Mouse (Mus musculus) ES-Bruce4 (cell line): Measurements from ENCODE around the gene Lhfpl1. TPM values are rescaled to one million over a fixed set of nuclear protein-coding genes. Genes with fewer than 3 reads are reported as not detected.
"Not testable (repeated sequence)": the region's sequence is repeated elsewhere in the genome, so short reads cannot be mapped to it uniquely, and the experiment has no call there.

Experiments used
- H3K27ac ChIP-seq: 2 replicates; pipeline ENCODE4 v1.5.1; 2012; ENCODE audit warnings: low read length, inconsistent platforms; ENCODE audit not compliant: insufficient read depth
- H3K27me3 ChIP-seq: 2 replicates; pipeline ENCODE4 v1.6.1; 2012; ENCODE audit warnings: mild to moderate bottlenecking, low read length, inconsistent platforms; ENCODE audit not compliant: control insufficient read depth, poor library complexity, insufficient read depth, severe bottlenecking
- H3K36me3 ChIP-seq: 2 replicates; pipeline ENCODE4 v1.6.1; 2012; ENCODE audit warnings: inconsistent platforms, mild to moderate bottlenecking, low read length, moderate library complexity; ENCODE audit not compliant: control insufficient read depth, poor library complexity, insufficient read depth, severe bottlenecking
- H3K4me1 ChIP-seq: one replicate; pipeline ENCODE4 v1.8.1; 2011; ENCODE audit warnings: low read length; ENCODE audit not compliant: control insufficient read depth, insufficient read depth
- H3K4me3 ChIP-seq: 2 replicates; pipeline ENCODE4 v1.5.1; 2011; ENCODE audit warnings: low read depth, mild to moderate bottlenecking, low read length
- H3K9ac ChIP-seq: 2 replicates; pipeline ENCODE4 v1.6.1; 2012; ENCODE audit warnings: low read depth, mild to moderate bottlenecking, inconsistent platforms; ENCODE audit not compliant: poor library complexity, severe bottlenecking
- H3K9me3 ChIP-seq: replicated peaks from 2 replicates; pipeline ENCODE4 v1.6.1; 2012; ENCODE audit warnings: mild to moderate bottlenecking, low read length, inconsistent platforms; ENCODE audit not compliant: control insufficient read depth, poor library complexity, insufficient read depth, severe bottlenecking
- CTCF ChIP-seq: IDR thresholded peaks from one replicate; pipeline ENCODE4 v1.8.1; 2011; ENCODE audit warnings: low read depth, low read length
- EP300 ChIP-seq: IDR thresholded peaks from 2 replicates; pipeline ENCODE4 v1.6.1; 2011; ENCODE audit warnings: low read depth, low read length; ENCODE audit not compliant: insufficient read depth
- POLR2A ChIP-seq: IDR thresholded peaks from one replicate; pipeline ENCODE4 v1.8.1; 2011; ENCODE audit warnings: low read length; ENCODE audit not compliant: insufficient read depth
- polyA plus RNA-seq: library from polyadenylated mRNA; stranded (reverse); fragments of >200 nt; gene quantifications from 2 replicates; pipeline ENCODE4 v1.2.4, GENCODE M21; 2011; ENCODE audit warnings: low read depth; ENCODE audit not compliant: missing spikeins, insufficient read depth, insufficient read length

Lhfpl1 gene
- polyA plus RNA-seq, 1 experiment, result not detected

DNA sequence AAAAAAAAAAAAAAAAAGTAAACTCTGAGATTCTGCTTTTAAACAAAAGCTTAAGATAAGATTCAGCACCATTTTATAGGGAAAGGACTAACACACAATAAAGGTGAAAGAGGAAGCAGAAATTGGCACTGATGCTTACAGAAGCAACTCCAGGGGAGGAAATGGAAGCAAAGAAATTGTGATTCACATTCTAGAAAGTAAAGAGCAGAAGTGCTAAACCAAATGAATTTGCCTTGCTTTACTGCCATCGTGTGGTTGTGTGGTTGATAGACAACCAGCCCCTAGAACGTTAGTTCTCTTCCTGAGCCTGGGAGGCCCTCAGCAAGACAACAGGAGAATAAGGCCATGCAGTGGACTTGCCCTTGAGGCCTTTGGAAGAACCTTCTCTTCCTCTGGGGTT, 41.7 kb downstream of the Lhfpl1 start:
- no peak overlapping the region for H3K9ac ChIP-seq
- no peaks in the 10 kb centered on the region for H3K4me1 ChIP-seq
- TF ChIP-seq POLR2A (no peak), CTCF (peak; percentile 5)
- H3K27ac ChIP-seq, result no peak overlapping the region
- H3K4me3 ChIP-seq, result no peak overlapping the region
- no peaks in the 10 kb centered on the region for H3K27me3 ChIP-seq
- no peaks in the 10 kb centered on the region for H3K36me3 ChIP-seq
- H3K9me3 ChIP-seq, result no peaks in the 10 kb centered on the region

DNA sequence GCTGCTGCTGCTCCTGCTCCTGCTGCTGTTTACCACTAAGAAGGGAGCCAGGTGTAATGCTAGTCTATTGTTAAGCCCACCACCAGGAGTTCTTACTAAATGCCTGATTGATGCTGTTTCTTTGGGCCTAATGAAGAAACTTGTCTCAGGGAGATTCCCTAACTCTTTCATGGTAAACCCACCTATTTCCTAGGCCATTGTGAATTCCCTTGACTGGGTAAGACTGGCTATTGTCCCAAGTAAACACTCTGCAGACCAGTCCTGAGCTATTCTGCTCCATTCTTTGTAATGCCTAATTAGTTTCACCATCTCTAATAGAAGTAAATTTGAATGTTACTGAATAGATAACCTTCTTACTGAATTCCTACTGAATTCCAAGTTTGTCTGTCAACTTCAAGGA, 48.7 kb downstream of the Lhfpl1 start:
- H3K4me1 ChIP-seq, H3K9me3 ChIP-seq, H3K36me3 ChIP-seq, H3K27me3 ChIP-seq, H3K9ac ChIP-seq, H3K27ac ChIP-seq, H3K4me3 ChIP-seq: not testable (repeated sequence)

DNA sequence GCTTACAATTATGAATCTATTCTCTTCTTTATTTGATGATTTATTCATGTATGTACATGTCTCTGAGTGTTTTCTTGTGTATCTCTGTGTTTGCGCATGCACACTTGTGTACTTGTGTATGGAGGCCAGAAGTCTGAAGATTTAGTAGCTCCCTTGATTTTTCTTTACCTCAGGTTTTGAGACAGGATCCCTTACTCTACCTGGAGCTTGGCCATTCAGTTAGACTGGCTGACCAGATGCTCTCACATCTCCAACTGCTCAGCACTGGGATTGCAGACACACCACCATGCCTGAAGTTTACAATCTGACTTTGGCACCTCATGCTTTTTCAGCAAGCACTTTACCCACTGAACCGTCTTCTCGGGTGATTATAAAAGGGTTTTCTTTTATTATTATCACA, 76.7 kb downstream of the Lhfpl1 start:
- Histone ChIP-seq H3K9me3 (no peaks in the 10 kb centered on the region), H3K27me3 (no peaks in the 10 kb centered on the region), H3K4me3 (no peak overlapping the region), H3K27ac (no peak overlapping the region), H3K9ac (no peak overlapping the region), H3K36me3 (no peaks in the 10 kb centered on the region), H3K4me1 (no peaks in the 10 kb centered on the region)
- TF ChIP-seq CTCF, result no peak
- no peak for TF ChIP-seq POLR2A
- TF ChIP-seq EP300, result no peak

DNA sequence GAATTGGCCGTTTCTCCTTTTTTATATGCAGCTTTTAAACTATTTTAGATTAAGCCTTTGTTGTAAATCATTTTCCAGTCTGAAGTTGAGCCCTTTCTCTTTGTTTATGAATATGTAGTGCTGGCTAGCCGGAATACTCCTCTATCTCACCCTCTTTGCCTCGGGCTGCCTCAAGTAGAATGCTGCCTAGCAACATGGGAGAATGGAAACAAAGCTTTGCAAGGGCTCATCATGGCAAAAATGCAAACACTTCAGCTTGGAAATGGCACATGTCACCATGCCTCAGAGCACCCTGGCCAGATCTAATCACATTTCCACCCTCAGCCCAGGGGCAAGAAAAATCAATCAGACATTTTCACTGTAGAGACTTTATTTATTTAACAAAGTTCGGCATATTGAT, 77.1 kb downstream of the Lhfpl1 start:
- Histone ChIP-seq H3K9me3 (no peaks in the 10 kb centered on the region), H3K4me1 (no peaks in the 10 kb centered on the region), H3K36me3 (no peaks in the 10 kb centered on the region), H3K9ac (no peak overlapping the region), H3K27ac (no peak overlapping the region), H3K4me3 (no peak overlapping the region), H3K27me3 (no peaks in the 10 kb centered on the region)
- TF ChIP-seq CTCF (no peak), EP300 (no peak), POLR2A (no peak)

DNA sequence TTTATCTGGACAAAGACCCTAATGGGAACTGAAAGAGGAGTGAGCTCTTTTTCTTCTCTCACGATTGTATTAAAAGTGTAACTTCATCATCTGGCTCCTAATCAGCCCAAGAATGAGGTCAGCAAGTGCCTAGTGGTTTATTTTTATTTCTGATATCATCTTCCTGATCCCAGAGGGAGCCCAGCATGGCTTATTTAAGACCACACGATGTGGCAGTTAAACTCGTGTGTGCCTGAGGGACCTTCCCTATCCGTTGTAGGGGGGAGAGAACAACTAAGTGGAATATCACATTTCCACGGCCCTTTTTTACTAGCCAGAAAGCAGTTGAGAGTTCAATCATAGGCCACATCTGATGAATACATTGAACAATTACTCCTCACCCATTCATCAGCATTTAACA, 87.1 kb downstream of the Lhfpl1 start:
- no peak overlapping the region for H3K4me3 ChIP-seq
- TF ChIP-seq EP300 (no peak), CTCF (no peak), POLR2A (no peak)
- H3K9me3 ChIP-seq, result no peaks in the 10 kb centered on the region
- H3K27ac ChIP-seq, result no peak overlapping the region
- H3K9ac ChIP-seq, result no peak overlapping the region
- H3K36me3 ChIP-seq, result no peaks in the 10 kb centered on the region
- H3K27me3 ChIP-seq, result no peaks in the 10 kb centered on the region
- H3K4me1 ChIP-seq, result no peaks in the 10 kb centered on the region

Other genes with a start within 250 kb of the Lhfpl1 start
- 53.4 and 54.7 TPM in 2 replicates for gene Amot, start 156.1 kb upstream of the Lhfpl1 start, polyA plus RNA-seq